In the genomic region with DNA sequence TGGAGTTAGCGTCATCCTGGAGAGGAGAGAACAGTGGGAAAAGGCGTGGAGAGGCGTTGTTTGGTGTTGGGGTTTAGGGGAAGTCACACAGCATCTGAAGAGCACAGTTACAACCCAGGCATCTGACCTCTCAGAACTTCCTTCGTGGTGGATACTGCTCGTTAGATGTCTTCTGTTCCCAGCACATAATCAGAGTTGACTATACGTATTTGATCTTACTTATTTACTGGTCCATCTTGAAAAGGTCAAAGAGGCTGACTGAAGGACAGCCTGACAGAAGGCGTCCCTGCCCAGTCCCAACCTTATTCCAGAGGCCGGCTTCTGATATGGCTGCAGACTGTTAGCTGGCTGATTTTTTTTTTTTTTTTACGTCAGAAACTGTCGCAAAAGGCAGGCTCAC, we compare ENCODE assay signal across 22 mouse cellular contexts.
A peak's percentile ranks its signal among the peaks of the same experiment; 100 is the strongest.
DNase-seq lines count a peak whose midpoint lies in the region; ATAC-seq and TF ChIP-seq lines count a peak whose summit lies in the region.
"Had no signal": no experiment of that assay in that cellular context is flagged by ENCODE, and none has a peak within 500 bp of the region (broad histone marks: within the 10 kb centered on the region; RNA-seq: fewer than 3 reads in every experiment).

No protein-coding gene starts in this region.

- no peak overlapping the region for H3K4me2 ChIP-seq in lung, embryonic 14.5 days
- H3K4me2 ChIP-seq in lung, embryonic 15.5 days: no peak overlapping the region
- H3K4me2 ChIP-seq in lung, embryonic 16.5 days (ENCODE audit: low read depth, low read length): no peak overlapping the region
- H3K4me2 ChIP-seq in lung, postnatal 0 days (replicated peaks; ENCODE audit: low read depth, low read length): no peak overlapping the region

- H3K9ac ChIP-seq in lung, embryonic 14.5 days: no peak overlapping the region
- no peak overlapping the region for H3K9ac ChIP-seq in lung, embryonic 15.5 days
- no peak overlapping the region for H3K9ac ChIP-seq in lung, embryonic 16.5 days (ENCODE audit: low read length)
- no peak overlapping the region for H3K9ac ChIP-seq in lung, postnatal 0 days (replicated peaks; ENCODE audit: low read depth)

- no peaks in the 10 kb centered on the region for H3K9me3 ChIP-seq in lung, embryonic 14.5 days (ENCODE audit: low read depth, low read length)
- no peaks in the 10 kb centered on the region for H3K9me3 ChIP-seq in lung, embryonic 15.5 days
- H3K9me3 ChIP-seq in lung, embryonic 16.5 days (ENCODE audit: control insufficient read depth, low read length): no peaks in the 10 kb centered on the region
- H3K9me3 ChIP-seq in lung, postnatal 0 days (ENCODE audit: low read length): no peaks in the 10 kb centered on the region
- H3K9me3 ChIP-seq: G1E had no signal

- H3K27ac ChIP-seq in lung, embryonic 14.5 days (ENCODE audit: low read depth): no peak overlapping the region
- peak overlapping the region; percentile 61 for H3K27ac ChIP-seq in lung, embryonic 15.5 days
- peak overlapping the region; percentile 68 for H3K27ac ChIP-seq in lung, embryonic 16.5 days (ENCODE audit: low read length)
- no peak overlapping the region for H3K27ac ChIP-seq in lung, postnatal 0 days (ENCODE audit: low read length)

- peaks cover 11% of the 10 kb centered on the region; the same call in 1 of the 2 replicates for H3K4me1 ChIP-seq in lung, embryonic 14.5 days (ENCODE audit: insufficient read depth)
- peaks cover 34% of the 10 kb centered on the region for H3K4me1 ChIP-seq in lung, embryonic 15.5 days
- H3K4me1 ChIP-seq in lung, embryonic 16.5 days (replicated peaks; ENCODE audit: control insufficient read depth, insufficient read depth, low read length): peaks cover 15% of the 10 kb centered on the region
- no peaks in the 10 kb centered on the region for H3K4me1 ChIP-seq in lung, postnatal 0 days (ENCODE audit: insufficient read depth, low read depth, low read length)

- no peaks in the 10 kb centered on the region for H3K36me3 ChIP-seq in lung, embryonic 14.5 days (ENCODE audit: insufficient read depth)
- H3K36me3 ChIP-seq in lung, embryonic 15.5 days: no peaks in the 10 kb centered on the region
- H3K36me3 ChIP-seq in lung, embryonic 16.5 days (ENCODE audit: control insufficient read depth, insufficient read depth, low read length): no peaks in the 10 kb centered on the region
- no peaks in the 10 kb centered on the region for H3K36me3 ChIP-seq in lung, postnatal 0 days (ENCODE audit: insufficient read depth, low read length)

- DNase-seq in lung, embryonic 14.5 days: peak; percentile 55
- no peak for DNase-seq in lung, postnatal 36 days
- no peak for DNase-seq in lung, postnatal 25 days (ENCODE audit: low spot score)
- no peak for DNase-seq in lung, postnatal 10 days
- DNase-seq in lung, postnatal 0 days (ENCODE audit: low spot score): peak; percentile 65
- no peak for DNase-seq in lung, adult 18-20 months
- DNase-seq: adrenal gland, adult 2 months; adrenal gland, adult 8-10 months; adrenal gland, postnatal 10 days; adrenal gland, postnatal 14 days; adrenal gland, postnatal 25 days; adrenal gland, postnatal 36 days; B cell, adult 2 months; cerebellum, adult 11 months; cerebellum, adult 11-12 months had no signal

- H3K4me3 ChIP-seq in lung, embryonic 14.5 days (ENCODE audit: low read depth, low read length): no peak overlapping the region
- H3K4me3 ChIP-seq in lung, embryonic 15.5 days: no peak overlapping the region
- H3K4me3 ChIP-seq in lung, embryonic 16.5 days (ENCODE audit: low read length): no peak overlapping the region
- H3K4me3 ChIP-seq in lung, postnatal 0 days (ENCODE audit: low read depth, low read length): no peak overlapping the region

- no peaks in the 10 kb centered on the region for H3K27me3 ChIP-seq in lung, embryonic 14.5 days (ENCODE audit: insufficient read depth, low read length)
- H3K27me3 ChIP-seq in lung, embryonic 15.5 days: no peaks in the 10 kb centered on the region; the same call in 1 of the 2 replicates
- no peaks in the 10 kb centered on the region for H3K27me3 ChIP-seq in lung, embryonic 16.5 days (ENCODE audit: control insufficient read depth, insufficient read depth, low read depth, low read length)
- H3K27me3 ChIP-seq in lung, postnatal 0 days (replicated peaks; ENCODE audit: insufficient read depth, low read length): no peaks in the 10 kb centered on the region
- H3K27me3 ChIP-seq: CH12.LX, Patski had no signal

- TF ChIP-seq EP300 in lung, postnatal 0 days (IDR thresholded peaks at IDR 0.05): no peak

- no peak for TF ChIP-seq CTCF in lung, embryonic 14.5 days (IDR thresholded peaks at IDR 0.05; ENCODE audit: low read depth)
- TF ChIP-seq CTCF in lung, postnatal 0 days (IDR thresholded peaks at IDR 0.05): no peak

- peak; percentile 61; the same call in 1 of the 2 replicates for ATAC-seq in lung, embryonic 14.5 days (ENCODE audit: insufficient read depth)
- peak; percentile 78 for ATAC-seq in lung, embryonic 15.5 days (ENCODE audit: borderline replicate concordance, extremely low read depth, low FRiP score, low TSS enrichment)
- ATAC-seq in lung, embryonic 16.5 days (ENCODE audit: low read depth): peak; percentile 77
- peak; percentile 75 for ATAC-seq in lung, postnatal 0 days
- ATAC-seq: activated CD4-positive, CD25-positive, alpha-beta regulatory T cell, adult 4 months; CD4-positive, CD25-positive, alpha-beta regulatory T cell, adult 4 months; Patski had no signal

- WGBS in lung, embryonic 14.5 days: 52% methylated on average over 10 of the region's 10 CpGs
- 49% methylated on average over 10 of the region's 10 CpGs for whole genome bisulfite sequencing in lung, embryonic 15.5 days
- 50% methylated on average over 10 of the region's 10 CpGs for WGBS in lung, embryonic 16.5 days
- WGBS in lung, postnatal 0 days: 50% methylated on average over 10 of the region's 10 CpGs

Comparison
In these comparisons a context has a peak if more than half of its experiments do, and no peak if none do; other contexts are left out.
1. DNase-seq: peak in lung, embryonic 14.5 days (single experiment) and lung, postnatal 0 days (single experiment); none in lung, postnatal 36 days (single experiment), lung, postnatal 25 days (single experiment), lung, postnatal 10 days (single experiment) and lung, adult 18-20 months (0 of 2).
2. H3K27ac ChIP-seq: peak in lung, embryonic 15.5 days (single experiment) and lung, embryonic 16.5 days (single experiment); none in lung, embryonic 14.5 days (single experiment) and lung, postnatal 0 days (single experiment).
3. Peak in every context shown above with its lines, with median percentiles within 50 percentile points of each other: ATAC-seq.